Comparison of ENCODE assay signal across 16 mouse cellular contexts in genomic region chr11:108181012-108181713, GRCm38 (mm10).
A peak's percentile ranks its signal among the peaks of the same experiment; 100 is the strongest.
DNase-seq lines count a peak whose midpoint lies in the region; ATAC-seq and TF ChIP-seq lines count a peak whose summit lies in the region.
"Had no signal": no experiment of that assay in that cellular context is flagged by ENCODE, and none has a peak within 500 bp of the region (broad histone marks: within the 10 kb centered on the region; RNA-seq: fewer than 3 reads in every experiment).

No protein-coding gene starts in this region.

- no peak for DNase-seq in layer of hippocampus, adult 2 months (ENCODE audit: low spot score in 2 of 2)
- DNase-seq in layer of hippocampus, postnatal 36 days: no peak
- peak; percentile 32 for DNase-seq in hindbrain, embryonic 14.5 days (ENCODE audit: low spot score)
- DNase-seq in thymus, postnatal 36 days: no peak
- no peak for DNase-seq in c-Kit-positive CD71-positive TER-119-positive erythroid progenitor cells, embryonic 14.5 days (ENCODE audit: low spot score)
- DNase-seq: adrenal gland, adult 8-10 months; cerebellum, adult 8-10 months; heart, adult 18-20 months; liver, postnatal 0 days; lung, postnatal 36 days had no signal

- peak overlapping the region; percentile 18; the same call in 1 of the 2 replicates for H3K4me2 ChIP-seq in forebrain, embryonic 13.5 days
- no peak overlapping the region for H3K4me2 ChIP-seq in hindbrain, embryonic 14.5 days (replicated peaks)
- H3K4me2 ChIP-seq in neural tube, embryonic 13.5 days: no peak overlapping the region
- H3K4me2 ChIP-seq in intestine, embryonic 16.5 days (ENCODE audit: low read depth, low read length): no peak overlapping the region
- H3K4me2 ChIP-seq: kidney, embryonic 15.5 days; limb, embryonic 15.5 days had no signal

- peaks cover 23% of the 10 kb centered on the region for H3K4me1 ChIP-seq in forebrain, embryonic 13.5 days
- peaks cover 12% of the 10 kb centered on the region; the same call in 1 of the 2 replicates for H3K4me1 ChIP-seq in hindbrain, embryonic 14.5 days (replicated peaks; ENCODE audit: control insufficient read depth, insufficient read depth, low read length)
- peaks cover 18% of the 10 kb centered on the region for H3K4me1 ChIP-seq in neural tube, embryonic 13.5 days (replicated peaks)
- H3K4me1 ChIP-seq in intestine, embryonic 16.5 days (ENCODE audit: control insufficient read depth, insufficient read depth, low read length): no peaks in the 10 kb centered on the region; the same call in 1 of the 2 replicates
- H3K4me1 ChIP-seq: kidney, embryonic 15.5 days had no signal

- H3K36me3 ChIP-seq in forebrain, embryonic 13.5 days (ENCODE audit: poor library complexity, severe bottlenecking): no peaks in the 10 kb centered on the region
- H3K36me3 ChIP-seq in hindbrain, embryonic 14.5 days (replicated peaks; ENCODE audit: control insufficient read depth, insufficient read depth): no peaks in the 10 kb centered on the region
- H3K36me3 ChIP-seq in neural tube, embryonic 13.5 days: no peaks in the 10 kb centered on the region
- no peaks in the 10 kb centered on the region for H3K36me3 ChIP-seq in intestine, embryonic 16.5 days (ENCODE audit: control insufficient read depth, insufficient read depth, low read length)
- H3K36me3 ChIP-seq: kidney, embryonic 15.5 days; limb, embryonic 15.5 days had no signal

- no peak overlapping the region for H3K4me3 ChIP-seq in layer of hippocampus, adult 2 months
- H3K4me3 ChIP-seq in forebrain, embryonic 13.5 days: no peak overlapping the region
- H3K4me3 ChIP-seq in hindbrain, embryonic 14.5 days (replicated peaks; ENCODE audit: low read length): no peak overlapping the region
- H3K4me3 ChIP-seq in neural tube, embryonic 13.5 days: no peak overlapping the region
- no peak overlapping the region for H3K4me3 ChIP-seq in intestine, embryonic 16.5 days (ENCODE audit: low read length)
- H3K4me3 ChIP-seq: kidney, embryonic 15.5 days; limb, embryonic 15.5 days had no signal

- no peak for TF ChIP-seq CTCF in layer of hippocampus, adult 2 months (conservative IDR thresholded peaks at IDR 0.05)

- peak overlapping the region; percentile 47 for H3K27ac ChIP-seq in layer of hippocampus, adult 2 months
- H3K27ac ChIP-seq in forebrain, embryonic 13.5 days: peak overlapping the region; percentile 76
- peak overlapping the region; percentile 65 for H3K27ac ChIP-seq in hindbrain, embryonic 14.5 days
- H3K27ac ChIP-seq in neural tube, embryonic 13.5 days (replicated peaks): peak overlapping the region; percentile 61; the same call in 1 of the 2 replicates
- H3K27ac ChIP-seq in intestine, embryonic 16.5 days (ENCODE audit: low read length): no peak overlapping the region
- H3K27ac ChIP-seq: kidney, embryonic 15.5 days; limb, embryonic 15.5 days had no signal

- no peaks in the 10 kb centered on the region for H3K27me3 ChIP-seq in forebrain, embryonic 13.5 days
- no peaks in the 10 kb centered on the region for H3K27me3 ChIP-seq in hindbrain, embryonic 14.5 days (ENCODE audit: control insufficient read depth, insufficient read depth, low read length)
- H3K27me3 ChIP-seq in neural tube, embryonic 13.5 days: no peaks in the 10 kb centered on the region
- no peaks in the 10 kb centered on the region for H3K27me3 ChIP-seq in intestine, embryonic 16.5 days (replicated peaks; ENCODE audit: control insufficient read depth, insufficient read depth, low read length)
- H3K27me3 ChIP-seq: kidney, embryonic 15.5 days; limb, embryonic 15.5 days had no signal

- H3K9me3 ChIP-seq in forebrain, embryonic 13.5 days (replicated peaks): no peaks in the 10 kb centered on the region
- H3K9me3 ChIP-seq in hindbrain, embryonic 14.5 days (ENCODE audit: control insufficient read depth, low read length): no peaks in the 10 kb centered on the region
- H3K9me3 ChIP-seq in neural tube, embryonic 13.5 days: no peaks in the 10 kb centered on the region
- no peaks in the 10 kb centered on the region for H3K9me3 ChIP-seq in intestine, embryonic 16.5 days (ENCODE audit: control insufficient read depth, low read length)
- H3K9me3 ChIP-seq: kidney, embryonic 15.5 days; limb, embryonic 15.5 days had no signal

- peak; percentile 92 for ATAC-seq in forebrain, embryonic 13.5 days
- ATAC-seq in hindbrain, embryonic 14.5 days (ENCODE audit: low FRiP score): no peak
- peak; percentile 72; the same call in 1 of the 2 replicates for ATAC-seq in neural tube, embryonic 13.5 days (ENCODE audit: low read depth)
- ATAC-seq in intestine, embryonic 16.5 days: no peak
- ATAC-seq: inflammation-experienced regulatory T-cells, adult 6 months; liver, postnatal 0 days had no signal

- 52% methylated on average over 10 of the region's 10 CpGs for WGBS in forebrain, embryonic 13.5 days
- WGBS in hindbrain, embryonic 14.5 days: 35% methylated on average over 10 of the region's 10 CpGs
- 50% methylated on average over 10 of the region's 10 CpGs for WGBS in neural tube, embryonic 13.5 days
- 63% methylated on average over 10 of the region's 10 CpGs for WGBS in intestine, embryonic 16.5 days

- H3K9ac ChIP-seq in forebrain, embryonic 13.5 days: no peak overlapping the region
- H3K9ac ChIP-seq in hindbrain, embryonic 14.5 days: 0 out of 2 replicates have a peak overlapping the region, but pooled peaks have one; percentile 9
- H3K9ac ChIP-seq in neural tube, embryonic 13.5 days: no peak overlapping the region
- no peak overlapping the region for H3K9ac ChIP-seq in intestine, embryonic 16.5 days (ENCODE audit: low read depth, low read length)
- H3K9ac ChIP-seq: kidney, embryonic 15.5 days; limb, embryonic 15.5 days; liver, postnatal 0 days had no signal

Comparison
In these comparisons a context has a peak if more than half of its experiments do, and no peak if none do; other contexts are left out.
1. ATAC-seq: peak in forebrain, embryonic 13.5 days (single experiment) and neural tube, embryonic 13.5 days (single experiment); none in hindbrain, embryonic 14.5 days (single experiment) and intestine, embryonic 16.5 days (single experiment).